Mouse (Mus musculus): ENCODE measurements around the gene Zfp385a.
A peak's percentile ranks its signal among the peaks of the same experiment; 100 is the strongest.

Zfp385a gene

GRCm38 (mm10) chr15:103308876-103309580 lies 30.9 kb downstream of the Zfp385a start:
- no peak for DNase-seq (ENCODE audit: low spot score in 2 of 2)

GRCm38 (mm10) chr15:103308056-103308875 lies 31.6 kb downstream of the Zfp385a start:
- DNase-seq (ENCODE audit: low spot score in 2 of 2), result no peak

GRCm38 (mm10) chr15:103307125-103307524 lies 32.8 kb downstream of the Zfp385a start:
- DNase-seq (ENCODE audit: low spot score in 2 of 2), result peak; percentile 81 to 89

- no peak for DNase-seq (ENCODE audit: low spot score in 2 of 2)
These were observed 33.9 kb downstream of the Zfp385a start for GRCm38 (mm10) chr15:103305792-103306645.

GRCm38 (mm10) chr15:103305070-103305678 lies 34.7 kb downstream of the Zfp385a start:
- peak; percentile 89 to 90 for DNase-seq (ENCODE audit: low spot score in 2 of 2)

DNA sequence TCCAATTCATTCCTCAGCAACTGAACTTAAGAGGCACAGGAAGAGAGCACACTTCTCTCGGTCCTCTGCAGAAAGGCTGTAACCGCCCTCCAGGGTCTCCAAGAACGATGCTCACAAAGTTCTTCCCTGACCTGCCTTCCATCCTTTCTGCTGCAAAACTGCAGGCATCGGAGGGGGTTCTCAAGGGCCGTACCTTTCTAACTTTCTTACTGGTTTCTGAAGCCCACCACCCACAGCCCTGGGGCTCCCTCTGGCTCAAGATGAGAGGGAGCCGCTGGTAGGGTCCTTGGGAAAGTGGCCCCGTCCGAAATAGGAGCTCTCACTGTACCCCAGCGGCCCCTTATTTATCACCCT lies 35.3 kb downstream of the Zfp385a start:
- DNase-seq (ENCODE audit: low spot score in 2 of 2), result no peak

DNA sequence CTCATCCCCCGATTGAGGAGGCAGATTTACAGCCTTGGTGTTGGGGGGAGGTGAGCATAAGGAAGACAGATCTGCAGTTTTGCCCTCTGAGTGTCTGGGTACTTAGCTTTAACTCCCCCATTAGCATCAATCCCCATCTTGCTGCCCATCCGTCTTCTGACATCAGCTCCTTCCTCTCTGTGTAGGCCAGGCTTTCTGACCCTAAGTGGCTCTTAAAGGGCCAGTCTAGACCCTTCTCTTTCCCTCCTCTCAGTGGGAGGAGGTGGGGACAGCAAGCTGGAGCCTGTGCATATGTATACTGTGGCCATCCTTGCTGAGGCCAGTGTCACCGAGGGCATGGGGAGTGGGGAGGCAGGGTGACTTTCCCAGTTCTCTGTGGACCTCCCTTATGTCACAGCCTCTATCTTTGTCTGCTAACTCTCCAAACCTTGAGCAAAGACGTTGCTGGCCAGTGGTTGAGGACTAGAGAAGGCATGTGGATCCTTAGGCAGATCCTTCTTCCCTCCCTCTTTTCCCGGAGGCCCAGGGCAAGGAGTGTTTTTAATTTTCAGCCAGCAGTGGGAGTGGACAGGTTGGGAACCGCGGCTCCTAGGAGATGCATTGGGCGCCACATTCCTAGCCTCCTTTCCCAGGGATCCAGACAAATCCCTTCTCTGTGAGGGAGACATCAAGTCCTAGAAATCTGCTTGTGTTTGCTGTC lies 35.8 kb downstream of the Zfp385a start:
- DNase-seq (ENCODE audit: low spot score in 2 of 2), result no peak

DNA sequence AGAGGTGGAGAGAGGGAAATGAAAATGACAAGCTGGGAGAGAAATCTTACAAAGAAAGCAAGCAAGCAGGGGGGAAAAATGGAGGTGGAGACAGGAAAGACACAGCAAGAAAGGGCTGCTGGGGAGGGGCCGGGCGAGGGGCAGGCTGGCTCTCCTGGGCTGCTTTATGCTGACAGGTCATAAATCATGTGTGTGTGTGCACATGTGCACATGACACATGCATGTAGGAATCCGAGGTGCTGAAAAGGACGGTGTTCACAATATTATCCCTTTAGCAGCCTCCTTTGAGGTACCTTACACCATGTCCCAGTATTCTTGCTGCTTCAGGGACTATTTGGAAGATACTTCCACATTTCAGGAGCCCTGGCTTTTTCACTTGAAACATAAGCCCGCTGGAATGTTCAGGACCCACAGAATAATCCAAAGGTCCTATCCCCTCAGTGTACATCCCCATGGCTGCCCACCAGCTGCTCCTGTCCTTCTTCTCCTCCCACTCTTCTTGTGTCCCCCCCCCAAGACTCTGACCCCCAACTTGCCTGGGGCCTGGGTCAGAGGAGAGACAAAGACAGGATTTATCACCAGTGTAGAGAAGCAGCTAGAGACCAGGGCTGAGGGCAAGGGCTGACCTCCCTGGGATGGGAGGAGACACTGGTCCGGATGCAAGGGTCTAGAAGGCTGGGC lies 37.4 kb downstream of the Zfp385a start:
- no peak for DNase-seq (ENCODE audit: low spot score in 2 of 2)

- no peak for DNase-seq (ENCODE audit: low spot score in 2 of 2)
These were observed 38.1 kb downstream of the Zfp385a start for GRCm38 (mm10) chr15:103301547-103302340.

DNA sequence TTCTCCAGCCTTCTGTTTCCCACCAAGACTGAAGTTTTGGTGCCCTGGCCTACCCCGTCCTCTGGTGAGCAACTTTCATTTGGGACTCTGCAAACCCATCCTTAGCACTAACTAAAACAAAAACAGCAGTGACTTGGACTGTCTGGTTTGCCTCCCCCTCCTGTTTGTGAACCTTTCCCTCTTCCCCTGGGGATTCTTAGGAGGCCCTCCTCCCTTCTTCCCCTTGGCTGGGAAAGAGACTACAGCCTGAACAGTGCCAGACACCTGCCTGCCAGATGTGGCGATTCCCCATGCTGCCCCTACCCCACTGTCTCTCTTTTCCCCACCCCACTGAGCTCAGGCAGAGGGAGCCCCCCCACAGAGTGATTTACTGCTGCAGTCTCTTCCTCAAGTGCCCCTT lies 38.8 kb downstream of the Zfp385a start:
- DNase-seq (ENCODE audit: low spot score in 2 of 2), result no peak

- DNase-seq (ENCODE audit: low spot score in 2 of 2), result no peak
These were observed 39.3 kb downstream of the Zfp385a start for GRCm38 (mm10) chr15:103300560-103300959.

DNA sequence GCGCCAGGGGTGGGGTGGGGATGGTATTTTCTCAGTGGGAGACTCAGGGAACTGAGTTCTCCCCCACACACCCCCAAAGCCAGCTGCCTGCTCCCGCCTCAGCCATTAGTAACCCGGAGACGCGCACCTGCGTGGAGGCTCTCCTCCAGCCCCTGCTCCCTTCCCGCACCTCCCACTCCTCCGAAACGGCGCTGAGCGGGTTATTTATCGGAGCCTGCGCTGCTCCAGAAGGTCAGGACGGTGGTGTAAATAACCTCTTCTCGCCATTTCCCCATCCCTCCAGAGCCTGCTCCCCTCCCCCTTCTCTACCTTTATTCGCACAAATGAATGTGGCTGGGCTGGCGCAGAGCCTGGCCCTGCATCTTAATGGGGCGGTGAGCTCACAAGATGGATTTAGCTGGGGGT lies 39.8 kb downstream of the Zfp385a start:
- no peak for DNase-seq (ENCODE audit: low spot score in 2 of 2)

GRCm38 (mm10) chr15:103299644-103300043 lies 40.2 kb downstream of the Zfp385a start:
- no peak for DNase-seq (ENCODE audit: low spot score in 2 of 2)

GRCm38 (mm10) chr15:103298861-103299616 lies 40.9 kb downstream of the Zfp385a start:
- DNase-seq (ENCODE audit: low spot score in 2 of 2), result no peak

DNA sequence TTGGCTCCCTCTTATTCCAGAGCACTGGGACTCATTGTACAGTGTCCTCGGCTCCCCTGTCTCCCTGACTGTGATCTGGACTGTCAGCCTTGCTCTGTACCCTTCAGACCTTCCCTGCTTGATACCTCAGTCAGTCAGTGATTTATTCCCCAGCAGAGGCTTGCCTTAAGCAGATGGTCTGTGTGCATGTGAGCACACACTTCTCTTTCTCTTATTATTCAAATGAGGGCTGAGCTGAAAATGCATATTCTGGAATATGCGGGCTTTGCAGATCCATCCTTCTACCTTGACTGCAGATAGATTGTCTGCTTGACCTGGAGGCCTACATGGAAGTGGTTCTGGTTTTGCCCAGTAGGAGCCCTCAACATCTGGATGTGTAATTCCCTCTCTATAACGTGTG lies 41.9 kb downstream of the Zfp385a start:
- DNase-seq (ENCODE audit: low spot score in 2 of 2), result no peak

DNA sequence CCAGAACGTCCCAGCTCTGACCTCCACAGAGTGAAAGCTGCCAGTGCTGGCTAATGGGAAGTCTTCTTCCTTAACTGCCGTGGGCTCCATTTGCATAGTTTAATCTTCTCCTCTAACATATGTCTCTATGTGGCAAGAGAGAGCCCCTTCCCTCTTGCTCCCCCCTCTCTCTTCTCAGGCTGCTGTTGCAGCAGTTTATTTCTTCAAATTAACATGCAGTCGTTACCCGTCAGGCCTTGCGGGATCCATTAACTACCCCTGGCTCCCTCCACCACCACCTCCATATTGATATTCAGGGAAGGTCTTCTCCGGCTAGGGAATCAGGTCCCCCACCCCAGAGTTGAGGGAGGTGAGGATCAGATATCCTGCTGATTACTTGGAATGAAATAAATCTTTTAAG lies 42.6 kb downstream of the Zfp385a start:
- no peak for DNase-seq (ENCODE audit: low spot score in 2 of 2)

DNA sequence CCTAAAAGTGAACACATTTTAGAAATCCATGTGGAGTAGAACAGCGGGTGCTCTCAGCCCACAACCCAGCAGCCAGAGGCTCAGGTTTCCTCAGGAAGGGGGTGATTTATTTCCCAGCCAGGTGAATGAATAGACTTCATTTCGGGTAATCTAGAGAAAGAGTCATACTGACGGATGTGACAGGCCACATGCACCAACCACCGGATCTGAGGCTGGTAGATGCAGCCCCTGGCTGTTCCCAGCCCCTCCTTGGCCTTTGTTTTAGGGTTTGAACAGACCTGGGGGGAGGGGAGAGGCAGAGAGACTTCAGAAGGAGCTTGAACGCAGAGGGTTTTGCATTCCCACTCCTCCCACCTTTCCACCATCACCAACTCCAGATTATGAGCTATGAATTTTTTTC lies 44.0 kb downstream of the Zfp385a start:
- DNase-seq (ENCODE audit: low spot score in 2 of 2), result no peak

DNA sequence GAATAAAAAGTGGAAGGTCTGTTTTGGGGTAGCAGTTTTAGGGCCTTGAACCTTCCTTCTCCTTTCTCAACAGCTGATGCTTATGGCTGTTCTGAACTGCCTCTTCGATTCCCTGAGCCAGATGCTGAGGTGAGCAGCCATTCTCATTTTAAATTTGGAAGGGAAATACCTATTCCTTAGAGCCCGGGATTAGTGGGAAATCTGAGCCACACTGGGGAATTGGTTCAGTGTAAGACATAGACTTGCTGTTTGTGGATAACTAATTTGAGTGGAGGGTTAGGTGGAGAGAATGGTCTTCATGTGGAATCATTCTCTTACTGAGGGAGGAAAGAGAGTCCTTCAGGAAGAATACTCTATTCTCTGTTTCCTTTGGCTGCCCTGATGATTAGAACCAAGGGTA lies 45.2 kb downstream of the Zfp385a start:
- DNase-seq (ENCODE audit: low spot score in 2 of 2), result no peak

DNA sequence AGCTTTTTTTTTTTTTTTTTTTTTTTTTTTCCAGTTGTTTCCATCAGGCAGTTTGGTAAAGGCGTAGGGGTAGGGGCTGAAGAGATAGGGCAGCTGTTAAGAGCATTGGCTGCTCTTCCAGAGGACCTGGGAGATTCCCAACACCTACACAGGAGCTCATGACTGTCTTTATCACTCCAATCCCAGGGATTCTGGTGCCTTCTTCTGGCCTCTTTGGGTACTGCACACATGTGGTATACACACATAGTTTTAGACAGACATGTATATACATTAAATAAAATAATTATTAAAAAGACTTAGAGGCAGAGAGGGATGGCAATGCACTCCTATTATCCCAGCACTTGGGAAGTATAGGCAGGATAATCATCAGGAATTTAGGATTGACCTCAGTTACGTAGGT lies 46.5 kb downstream of the Zfp385a start:
- no peak for DNase-seq (ENCODE audit: low spot score in 2 of 2)
